Mouse (Mus musculus) megakaryocyte progenitor cell, adult 5-6 weeks (primary cell): Measurements from ENCODE around the gene Cdca4. TPM values are rescaled to one million over a fixed set of nuclear protein-coding genes. Genes with fewer than 3 reads are reported as not detected.
"Not testable (repeated sequence)": the region's sequence is repeated elsewhere in the genome, so short reads cannot be mapped to it uniquely, and the experiment has no call there.

Experiments used
- ATAC-seq: replicated peaks from 2 replicates; pipeline ENCODE4 v1.8.0; 2016; ENCODE audit warnings: mild to moderate bottlenecking, moderate TSS enrichment, inconsistent platforms; ENCODE audit not compliant: poor library complexity
- total RNA-seq, 2 experiments: library from RNA; stranded (forward) in 1 of 2; stranded (reverse) in 1 of 2; fragments of 157-497, 149-512 nt in 1 of 2; fragments of 200-1000 nt in 1 of 2; gene quantifications; 2 replicates each; pipeline versions ENCODE4 v1.2.3 to v1.2.4; 2015 to 2017

The Cdca4 gene
- total RNA-seq, 2 experiments from 2014 or later: 56.8 to 64.3 TPM

DNA sequence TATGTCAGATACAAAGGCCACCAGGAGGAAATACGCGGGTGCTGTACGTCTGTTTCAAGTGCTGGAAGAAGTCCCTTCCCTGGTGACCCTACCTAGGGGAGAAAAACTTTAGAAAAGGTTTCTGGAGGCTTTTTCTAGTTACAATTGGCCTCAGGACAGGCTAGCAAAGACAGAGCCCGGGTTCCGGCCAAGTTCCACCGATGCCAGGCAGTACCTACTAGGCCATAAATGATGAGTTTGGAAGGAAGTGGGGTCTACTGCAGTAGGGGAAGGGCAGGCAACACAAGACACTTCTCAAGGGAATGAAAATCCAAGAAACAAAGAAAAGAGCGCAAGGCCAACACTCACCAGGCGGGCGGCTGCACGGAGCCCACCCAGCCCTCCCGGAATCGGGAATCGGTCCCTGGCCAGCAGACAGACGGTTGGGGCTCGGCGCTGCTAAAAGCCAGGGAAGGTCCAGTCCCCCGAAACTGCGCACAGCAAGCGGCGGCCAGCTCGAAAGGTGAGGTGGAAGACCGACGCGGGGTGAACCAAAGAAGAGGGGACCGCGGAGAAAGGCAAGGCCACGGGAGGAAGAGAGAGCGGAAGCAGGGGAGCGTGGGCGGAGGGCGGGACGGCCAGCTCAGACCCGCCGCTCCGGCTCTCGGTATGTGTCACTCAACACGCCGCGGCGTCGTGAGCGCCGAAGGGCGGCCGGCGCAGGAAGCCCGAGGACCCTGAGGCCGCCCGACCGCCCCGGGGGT lies 551 bp downstream of the Cdca4 start:
- peak; percentile 40 for ATAC-seq

DNA sequence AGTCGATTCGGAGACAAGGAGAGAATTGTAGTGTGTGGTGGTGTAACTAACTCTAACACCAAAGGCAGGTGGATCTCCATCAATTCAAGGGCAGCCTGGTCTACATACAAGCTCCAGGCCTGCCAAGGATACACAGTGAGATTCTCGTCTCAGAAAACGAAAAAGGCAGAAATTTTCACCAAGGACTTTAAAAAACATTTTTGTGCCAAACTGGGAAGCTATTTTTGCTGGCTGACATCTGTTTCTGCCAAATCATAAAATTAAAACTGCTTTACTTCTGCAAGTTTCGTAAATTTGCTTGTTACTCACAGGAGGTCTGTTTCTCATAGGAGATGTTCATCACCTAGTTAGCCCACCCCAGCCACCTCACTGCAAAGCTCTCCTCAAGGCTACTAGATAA lies 3.3 kb downstream of the Cdca4 start:
- no peak for ATAC-seq

DNA sequence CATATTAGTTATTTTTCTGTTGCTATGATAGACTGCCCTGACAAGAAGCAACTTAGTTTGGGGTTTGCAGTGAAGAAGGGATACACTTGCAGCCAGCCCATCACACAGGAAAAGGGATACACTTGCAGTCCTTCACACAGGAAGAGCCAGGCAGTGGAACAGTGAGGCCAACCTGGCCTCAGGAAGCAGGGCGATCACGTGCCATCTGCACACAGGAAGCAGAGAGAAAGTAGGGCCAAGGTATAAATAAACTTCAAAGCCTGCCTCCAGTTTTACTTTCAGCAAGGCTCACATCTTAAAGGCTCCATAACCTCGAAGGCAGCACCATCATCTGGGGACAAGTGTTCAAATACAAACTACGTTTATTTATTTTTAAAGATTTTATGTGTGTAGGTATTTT lies 6.0 kb downstream of the Cdca4 start:
- ATAC-seq: 0 out of 2 replicates have a peak, but pooled peaks have one; percentile 24

DNA sequence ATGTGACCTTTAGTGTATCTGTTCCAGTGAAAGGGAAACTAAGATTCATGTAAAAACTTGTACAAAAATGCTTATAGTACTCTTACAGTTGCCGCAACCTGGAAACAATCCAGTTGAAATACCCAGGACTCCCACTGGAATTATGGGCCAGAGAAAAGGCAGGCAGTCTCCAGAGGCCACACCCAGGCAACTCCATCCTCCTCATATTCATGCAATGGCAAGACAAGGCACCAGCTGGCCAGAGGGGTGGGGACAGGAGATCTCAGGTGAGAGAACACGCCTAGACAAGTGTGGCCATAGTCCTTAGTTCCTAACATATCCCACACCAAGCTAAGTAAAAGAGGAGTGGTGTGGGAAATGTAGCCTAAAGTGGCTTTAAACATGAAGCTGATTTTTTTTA lies 6.5 kb downstream of the Cdca4 start:
- no peak for ATAC-seq

- ATAC-seq: peak; percentile 37; the same call in 1 of the 2 replicates
These were observed 7.2 kb downstream of the Cdca4 start for GRCm38 (mm10) chr12:112821974-112822373.

- no peak for ATAC-seq
These were observed 8.0 kb downstream of the Cdca4 start for GRCm38 (mm10) chr12:112821216-112821615.

DNA sequence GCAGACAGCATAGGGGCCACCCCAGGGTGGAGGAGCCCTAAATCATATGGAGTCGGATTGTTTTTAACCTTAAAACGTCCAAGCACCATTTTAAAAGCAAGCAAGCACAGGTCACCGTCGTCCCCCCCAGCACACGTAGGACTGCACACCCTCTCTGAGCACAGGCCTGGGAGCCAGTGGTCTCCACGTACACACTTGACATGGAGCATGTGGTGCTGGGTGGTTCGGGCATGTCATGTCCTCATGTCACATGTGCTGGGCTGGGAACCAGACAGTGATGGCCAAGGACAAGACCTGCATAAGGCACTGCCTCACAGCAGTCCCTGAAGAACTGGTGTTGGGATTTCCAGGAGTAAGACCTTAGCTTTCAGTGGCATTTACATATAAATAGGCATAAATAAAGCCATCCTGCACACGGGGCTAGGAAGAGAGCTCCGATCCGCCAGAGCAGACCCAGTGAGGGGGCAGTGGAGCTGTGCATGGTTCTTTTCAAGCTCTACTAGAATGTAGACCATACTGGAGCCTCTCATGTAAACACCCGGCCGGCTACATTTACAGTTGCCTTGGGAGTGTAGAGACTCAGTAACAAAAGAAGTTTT lies 8.7 kb downstream of the Cdca4 start:
- ATAC-seq: no peak

- no peak for ATAC-seq
These were observed 10.1 kb downstream of the Cdca4 start for GRCm38 (mm10) chr12:112819057-112819662.

DNA sequence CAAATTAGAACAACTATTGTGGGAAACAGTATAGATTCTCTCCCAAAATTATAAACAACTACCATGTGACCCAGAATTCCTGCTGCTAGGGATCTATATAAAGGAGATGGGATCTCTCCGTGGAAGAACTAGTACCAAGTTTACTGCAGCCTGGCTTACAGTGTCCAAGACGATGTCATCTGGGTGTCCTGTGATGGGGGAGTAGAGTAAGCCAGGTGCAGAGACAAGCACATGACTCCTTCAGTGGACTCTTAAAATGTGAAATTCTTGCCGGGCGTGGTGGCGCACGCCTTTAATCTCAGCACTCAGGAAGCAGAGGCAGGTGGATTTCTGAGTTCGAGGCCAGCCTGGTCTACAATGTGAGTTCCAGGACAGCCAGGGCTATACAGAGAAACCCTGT lies 12.4 kb downstream of the Cdca4 start:
- not testable (repeated sequence) for ATAC-seq

DNA sequence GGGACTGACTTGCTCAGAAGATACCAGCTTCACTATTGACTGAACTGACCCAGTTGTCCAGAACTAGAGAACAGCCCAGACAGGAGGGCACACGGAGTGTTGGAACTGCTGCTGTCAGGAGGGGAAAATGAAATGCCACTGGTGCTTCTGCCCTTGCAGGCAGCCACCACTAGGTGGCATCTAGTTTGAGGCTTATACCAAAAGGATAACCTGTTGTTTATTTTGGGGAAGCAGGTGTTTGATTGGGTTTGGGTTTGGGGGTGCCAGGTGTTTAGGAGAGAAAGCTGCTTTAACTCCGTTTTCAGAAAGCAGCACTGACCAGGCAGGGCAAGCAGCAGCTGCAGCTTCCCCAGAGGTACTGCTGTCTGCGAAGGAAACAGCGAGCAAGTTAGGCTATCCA lies 12.9 kb downstream of the Cdca4 start:
- ATAC-seq: peak; percentile 89

- no peak for ATAC-seq
These were observed 14.3 kb downstream of the Cdca4 start for GRCm38 (mm10) chr12:112814682-112815470.

DNA sequence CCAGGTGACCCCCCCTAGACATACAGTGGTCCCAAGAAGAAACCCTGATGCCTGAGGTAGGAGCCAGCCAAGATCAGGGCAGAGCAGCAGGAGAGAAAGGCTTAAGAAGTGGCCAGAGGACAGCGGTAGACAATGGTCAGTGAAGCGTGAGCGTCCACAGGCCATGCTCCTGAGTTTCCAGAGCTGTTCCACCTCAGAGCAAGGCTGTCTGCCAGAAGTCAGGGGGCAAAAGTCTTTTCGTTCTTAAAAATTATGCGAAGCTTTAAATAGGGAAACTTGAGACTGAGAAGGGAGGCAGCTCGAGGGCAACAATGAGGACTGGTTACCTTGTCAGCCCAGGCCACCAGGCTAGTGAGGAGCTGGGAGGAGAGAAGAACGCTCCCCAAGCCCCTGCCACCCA lies 15.9 kb downstream of the Cdca4 start:
- ATAC-seq: no peak

- ATAC-seq: no peak
These were observed 18.9 kb downstream of the Cdca4 start for GRCm38 (mm10) chr12:112810092-112810885.

GRCm38 (mm10) chr12:112809641-112810040 lies 19.6 kb downstream of the Cdca4 start:
- ATAC-seq: no peak

- peak; percentile 93 for ATAC-seq
These were observed 20.4 kb downstream of the Cdca4 start, which contains the start of gene Clba1 for GRCm38 (mm10) chr12:112808587-112809364. TSS of gene Clba1 (plus strand) at chr12:112808937.

DNA sequence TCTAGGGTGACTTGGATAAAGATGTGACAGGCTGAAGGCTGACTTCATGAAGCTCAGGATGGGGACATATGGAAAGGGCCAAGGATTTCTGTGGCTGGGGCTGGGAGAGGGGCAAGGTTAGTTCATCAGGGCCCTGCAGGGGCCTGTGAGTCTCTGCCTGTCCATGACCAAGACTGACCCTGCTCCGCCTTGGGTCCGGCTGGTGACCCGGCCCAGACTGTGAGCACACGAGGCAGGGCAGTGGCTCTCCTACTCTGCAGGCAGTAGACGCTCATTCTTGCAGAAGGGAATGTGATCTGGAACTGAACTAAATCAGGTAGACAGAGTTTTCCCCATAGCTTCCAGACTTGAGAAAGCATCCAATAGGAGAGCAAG lies 21.0 kb downstream of the Cdca4 start:
- ATAC-seq: no peak

DNA sequence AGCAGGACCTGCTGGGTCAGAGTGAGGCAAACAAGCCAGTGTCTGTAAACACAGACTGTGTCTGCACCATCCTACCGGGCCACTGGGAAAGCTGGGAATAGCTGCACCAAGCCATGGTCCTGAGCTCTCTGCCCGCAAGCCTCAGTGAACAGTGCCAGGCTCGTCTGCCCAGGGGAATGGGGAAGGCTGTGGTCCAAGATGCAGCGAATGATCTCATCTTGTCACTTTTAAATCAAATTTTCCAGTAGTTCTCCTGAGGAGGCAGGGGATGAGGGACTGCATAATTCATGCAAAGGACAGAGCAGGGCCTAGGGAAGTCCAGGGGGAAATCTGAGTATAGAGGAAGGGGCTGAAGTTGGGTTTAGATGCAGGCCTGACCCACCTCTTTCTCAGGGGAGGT lies 21.4 kb downstream of the Cdca4 start:
- ATAC-seq: no peak

- ATAC-seq: no peak
These were observed 23.2 kb downstream of the Cdca4 start for GRCm38 (mm10) chr12:112806044-112806443.

DNA sequence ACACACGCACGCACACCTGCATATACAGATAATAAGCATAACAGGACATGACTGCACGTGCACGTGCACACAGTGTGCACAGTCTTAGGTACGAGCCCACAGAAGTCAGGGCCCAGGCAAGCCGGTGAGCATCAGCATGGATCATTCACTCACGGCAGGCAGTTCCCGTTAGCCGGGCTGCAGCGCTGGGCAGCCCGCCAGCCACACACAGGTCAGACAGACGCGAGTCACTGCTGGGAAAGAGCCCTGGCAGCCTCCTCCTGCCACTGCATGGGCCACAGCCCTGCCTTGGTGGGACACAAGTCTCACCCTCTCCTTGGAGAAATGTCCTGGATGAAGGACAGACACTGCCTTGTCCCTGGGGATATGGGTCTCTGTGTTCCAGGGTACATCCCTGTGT lies 25.2 kb downstream of the Cdca4 start:
- ATAC-seq: no peak

DNA sequence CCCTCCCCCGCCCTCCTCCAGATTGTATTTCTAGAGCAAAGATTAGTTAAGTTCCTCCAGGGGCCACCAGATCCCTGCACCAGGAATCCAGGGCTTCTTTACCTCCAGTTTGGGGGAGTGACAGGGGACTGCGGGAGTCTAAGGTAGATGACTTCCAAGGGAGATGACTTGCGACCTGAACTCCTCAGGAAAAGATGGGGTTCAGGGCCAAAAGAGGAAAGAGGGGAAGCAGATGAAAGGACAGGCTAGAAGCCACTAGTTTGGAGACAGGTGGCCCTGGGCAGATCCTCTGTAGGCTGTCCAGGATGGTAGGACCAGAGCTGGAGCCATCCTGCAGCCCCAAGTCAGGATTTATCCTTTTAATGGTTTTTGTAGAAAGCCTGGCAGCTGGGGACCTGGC lies 26.3 kb downstream of the Cdca4 start:
- no peak for ATAC-seq
